Mouse (Mus musculus) urinary bladder, postnatal 14 days (tissue): ENCODE results near the gene Spata2l.
"Not testable (repeated sequence)": the region's sequence is repeated elsewhere in the genome, so short reads cannot be mapped to it uniquely, and the experiment has no call there.

ENCODE experiments used
- DNase-seq: peaks from one replicate; pipeline ENCODE4 v3.0.0; 2021; ENCODE audit warnings: low spot score

Gene Spata2l

DNA sequence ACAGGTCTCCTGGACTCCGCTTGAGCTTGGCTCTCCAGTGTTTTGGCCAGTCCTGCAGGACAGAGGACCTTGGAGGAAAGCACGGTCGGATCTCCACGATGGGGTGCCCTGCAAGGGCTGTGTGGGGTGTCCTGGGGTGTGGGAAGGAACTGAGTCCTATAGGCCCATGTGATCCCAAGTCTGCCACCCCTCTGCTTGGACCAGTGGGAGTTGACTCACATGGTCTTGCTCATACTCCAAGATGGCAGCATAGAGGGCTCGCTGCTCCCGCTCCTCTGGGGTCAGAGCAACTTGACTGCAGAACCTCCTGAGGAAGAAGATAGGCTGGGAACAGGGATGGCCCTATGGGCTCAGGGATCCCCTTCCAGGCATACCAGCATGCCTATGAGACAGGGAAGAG is 11.7 kb upstream of the Spata2l start:
- no peak for DNase-seq

DNA sequence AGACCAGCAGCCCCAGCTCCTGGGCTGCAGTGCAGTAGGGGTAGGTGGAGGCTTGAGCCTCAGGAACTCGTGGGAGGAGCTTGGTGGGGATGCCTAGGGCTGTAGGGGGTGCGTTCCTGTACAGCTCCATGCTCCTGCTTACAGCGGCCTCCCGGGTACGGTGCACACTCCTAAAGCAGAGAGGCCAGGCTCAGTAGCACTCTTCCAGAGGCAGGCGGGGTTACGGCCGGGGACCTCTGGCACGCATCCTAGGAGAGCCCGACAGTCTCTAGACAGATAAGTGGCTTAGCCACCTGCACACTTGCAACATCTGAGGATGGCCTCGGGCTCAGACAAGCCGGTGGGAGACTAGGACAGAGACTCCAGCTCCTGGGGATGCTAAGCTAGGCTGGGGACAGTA is 9.5 kb upstream of the Spata2l start:
- no peak for DNase-seq

DNA sequence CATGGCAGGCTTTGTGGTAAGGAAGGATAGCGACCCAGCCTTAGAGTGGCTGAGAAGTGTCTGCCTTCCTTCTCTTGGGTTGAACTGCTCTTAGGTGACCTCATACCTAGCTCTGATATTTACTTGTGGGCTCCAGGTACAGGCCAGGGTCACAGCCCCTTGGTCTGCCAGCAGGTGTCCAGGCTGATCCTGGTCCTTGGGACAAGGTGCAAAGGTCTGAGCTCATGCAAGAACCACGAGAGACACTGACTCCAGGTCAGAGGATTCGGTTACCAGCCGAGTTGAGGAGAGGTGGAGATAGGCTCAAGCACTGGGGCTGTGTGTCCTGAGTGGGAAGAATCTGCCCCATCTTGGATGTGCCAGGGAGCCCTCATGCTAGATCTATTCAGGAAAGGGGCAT is 8.3 kb upstream of the Spata2l start:
- no peak for DNase-seq

DNA sequence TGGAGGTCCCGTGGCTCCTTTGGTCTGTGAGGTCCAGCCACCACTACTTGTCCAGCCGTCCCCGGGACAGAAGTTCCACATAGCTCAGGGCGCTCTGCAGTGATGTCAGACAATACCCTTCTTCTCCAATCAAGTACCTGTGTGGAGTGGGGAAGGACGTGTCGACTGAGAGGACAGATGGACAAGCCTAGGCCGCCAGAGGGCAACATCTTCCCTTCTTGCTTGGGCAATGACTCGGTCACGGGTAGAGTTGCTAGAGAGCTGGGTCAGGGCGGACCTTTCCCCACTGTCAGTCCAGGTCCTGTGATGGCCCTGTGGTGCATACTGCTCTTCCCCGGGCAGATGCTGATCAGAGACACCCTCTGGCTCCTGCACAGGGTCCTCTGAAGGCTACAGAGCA is 7.0 kb upstream of the Spata2l start:
- no peak for DNase-seq

DNA sequence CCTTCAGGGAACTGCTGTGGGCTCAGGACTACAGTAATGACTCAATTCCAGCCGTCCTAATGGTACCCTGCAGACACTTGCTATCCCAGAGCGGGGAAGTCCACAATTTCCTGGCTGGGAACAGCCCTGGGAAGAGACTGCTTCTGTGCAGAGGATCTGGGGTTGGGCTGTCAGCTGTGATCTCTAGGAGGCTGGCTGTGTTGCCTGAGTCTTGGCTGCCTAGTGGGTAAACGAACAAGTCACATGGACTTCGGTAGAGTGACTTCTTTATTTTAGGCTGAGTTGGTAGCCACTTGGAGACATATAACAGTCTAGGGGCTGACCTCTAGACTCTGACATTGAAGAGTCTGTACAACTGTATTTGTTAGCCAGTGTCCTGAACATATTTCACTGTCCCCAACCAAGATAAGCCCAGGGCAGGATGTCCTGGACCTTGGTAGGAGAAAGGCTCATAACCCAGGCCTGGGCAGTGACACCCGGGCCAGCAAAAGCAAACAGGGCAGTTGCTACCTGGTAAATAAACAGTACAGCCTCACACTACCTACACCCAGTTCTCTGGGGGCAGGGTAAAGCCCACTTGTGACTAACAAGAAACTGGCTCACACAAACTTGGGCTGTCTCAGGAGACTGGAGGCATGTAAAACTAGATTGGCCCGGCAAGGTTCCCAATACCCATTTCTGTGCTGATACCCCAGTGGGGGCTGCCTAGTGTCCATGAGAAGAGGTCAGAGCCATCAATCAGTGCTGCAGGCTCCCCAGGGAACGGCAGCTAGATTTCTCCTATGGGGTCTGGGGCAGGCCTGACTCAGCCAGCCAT is 6.3 kb upstream of the Spata2l start:
- no peak for DNase-seq

DNA sequence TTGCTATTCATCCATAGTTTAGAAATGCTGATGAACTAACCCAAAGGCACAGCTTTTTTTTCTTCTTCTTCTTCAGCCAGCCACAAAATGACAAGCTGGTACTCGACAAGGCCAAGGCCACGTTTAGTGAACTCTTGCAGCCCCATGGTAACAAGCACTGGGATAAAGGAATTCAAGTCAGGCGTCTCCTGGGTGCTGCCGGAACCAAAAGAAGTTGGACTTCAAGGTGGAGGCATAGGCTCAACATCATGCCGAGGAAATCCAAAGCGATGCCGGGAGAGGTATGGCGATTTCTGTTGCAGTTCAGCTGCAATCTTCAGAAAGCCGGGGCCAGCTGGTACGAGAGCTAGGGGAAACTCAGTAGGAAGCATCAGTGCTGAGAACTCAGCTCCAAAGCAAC is 3.4 kb upstream of the Spata2l start:
- DNase-seq: no peak

DNA sequence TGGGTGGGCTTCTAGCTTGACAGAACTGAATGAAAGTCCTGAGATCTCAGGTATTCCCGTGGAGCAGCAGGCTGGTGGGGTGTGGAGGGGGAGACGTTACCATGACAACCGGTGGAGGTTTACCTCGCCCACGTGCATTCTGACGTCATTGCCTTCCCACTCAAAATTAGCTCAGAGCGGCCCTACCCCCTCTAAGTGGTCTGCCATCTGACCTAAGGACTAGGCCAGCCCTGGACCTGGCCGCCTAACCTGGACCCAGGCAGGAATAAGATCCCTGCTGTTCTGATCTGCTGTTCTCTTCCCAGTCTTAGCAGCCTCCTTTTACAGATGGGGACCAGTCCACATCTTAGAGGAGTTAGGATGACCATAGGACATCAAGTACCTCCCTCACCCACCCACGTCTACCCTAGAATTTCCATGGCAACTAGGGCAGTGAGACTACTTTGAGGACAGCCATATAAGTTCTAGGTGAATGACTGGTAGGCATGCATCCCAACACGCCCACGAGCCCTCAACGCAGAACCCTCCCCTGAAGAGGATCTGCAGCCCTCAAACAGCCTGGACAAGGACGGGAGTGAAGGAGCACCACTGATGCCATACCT is 1.0 kb downstream of the Spata2l start:
- no peak for DNase-seq

DNA sequence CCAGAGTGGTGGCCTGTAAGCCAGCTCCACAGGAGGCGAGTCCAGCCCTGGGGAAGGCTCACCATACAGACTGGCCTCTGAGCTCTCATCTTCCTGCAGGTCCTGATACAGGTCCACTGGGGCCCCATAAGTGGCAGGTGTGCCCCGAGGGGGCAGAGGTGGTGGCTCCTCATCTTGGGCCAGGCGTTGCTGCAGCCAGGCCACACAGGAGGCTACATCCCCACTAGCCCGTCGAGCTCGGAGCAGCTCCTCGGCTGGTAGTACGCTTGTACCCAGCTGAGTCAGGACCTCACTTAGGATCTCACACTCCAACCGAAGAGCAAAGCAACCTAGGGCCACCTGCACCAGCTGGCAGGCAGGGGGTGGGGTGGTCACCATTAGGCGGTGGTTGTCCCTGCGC is 2.3 kb downstream of the Spata2l start:
- no peak for DNase-seq

DNA sequence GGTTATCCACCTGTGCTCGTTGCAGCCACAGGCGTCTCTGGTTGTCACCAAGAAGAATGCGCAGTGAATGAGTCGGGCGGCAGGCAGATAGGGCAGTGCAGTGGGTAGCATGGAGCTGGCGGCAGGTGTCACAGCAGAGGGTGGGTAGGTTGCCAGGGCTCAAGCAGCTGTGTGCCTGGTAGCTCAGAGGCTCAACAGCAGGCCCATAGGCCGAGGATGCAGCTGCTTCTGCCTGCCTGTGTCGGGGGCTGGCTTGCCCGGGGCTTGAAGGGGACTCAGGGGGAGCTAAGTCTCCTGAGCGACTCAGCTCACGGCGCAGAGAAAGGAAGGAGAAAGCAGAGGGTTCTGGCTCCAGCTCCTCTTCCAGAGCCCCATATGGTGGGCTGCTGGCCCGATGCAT is 2.7 kb downstream of the Spata2l start:
- no peak for DNase-seq

DNA sequence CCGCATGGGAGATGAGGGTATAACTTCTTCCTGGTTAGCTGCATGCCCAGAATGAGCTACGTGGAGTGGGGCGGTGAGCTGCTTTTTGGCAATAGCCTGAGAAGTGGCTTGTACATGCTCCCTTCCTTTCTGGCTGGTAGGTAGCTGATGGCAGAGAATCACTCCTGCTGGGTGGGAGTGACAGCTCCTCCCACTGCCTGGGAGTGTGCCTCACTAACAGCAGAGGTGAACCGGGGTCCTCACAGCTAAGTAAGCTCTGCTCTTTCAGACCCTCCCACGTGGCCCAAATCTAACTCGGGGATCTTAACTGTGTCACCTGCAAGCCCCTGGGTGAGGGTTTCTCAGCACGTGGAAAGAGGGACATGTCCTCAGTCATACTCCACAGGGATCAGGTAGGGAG is 3.5 kb downstream of the Spata2l start:
- no peak for DNase-seq

DNA sequence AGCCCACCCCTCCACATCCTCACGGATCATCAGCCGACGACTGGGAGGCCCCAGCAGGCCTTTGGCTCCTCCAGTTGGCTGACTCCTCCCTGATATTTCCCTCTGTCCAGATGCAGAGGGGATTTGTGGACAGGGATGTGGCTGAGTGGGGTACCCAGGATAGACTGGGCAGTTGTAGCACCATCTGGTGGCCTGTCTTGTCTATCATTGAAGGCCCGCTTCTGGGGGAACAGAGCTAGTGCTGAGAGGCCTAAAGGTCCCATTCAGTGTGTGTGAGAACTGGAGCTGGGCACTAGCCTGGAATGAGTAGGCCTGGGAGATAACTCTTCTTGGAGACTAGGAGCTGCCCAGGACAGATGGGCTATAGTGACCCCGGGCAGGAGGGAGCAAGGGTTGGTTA is 4.3 kb downstream of the Spata2l start:
- DNase-seq: no peak

DNA sequence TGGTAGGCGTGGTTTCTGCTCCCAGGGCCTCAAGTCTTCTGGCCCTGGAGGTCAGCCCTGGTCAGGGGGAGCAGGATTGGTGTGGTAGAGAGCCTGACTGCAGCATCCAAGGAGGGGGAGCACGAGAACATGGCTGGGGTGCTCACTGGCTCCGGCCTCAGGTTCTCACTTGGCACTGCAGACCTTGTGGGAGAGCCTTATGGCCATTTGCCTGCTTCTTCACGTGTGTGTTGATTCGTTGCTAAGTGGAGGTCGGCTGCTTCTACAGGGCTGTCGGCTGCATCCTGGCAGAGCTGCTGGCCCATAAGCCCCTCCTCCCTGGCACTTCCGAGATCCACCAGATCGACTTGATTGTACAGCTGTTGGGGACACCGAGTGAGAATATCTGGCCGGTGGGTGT is 5.7 kb downstream of the Spata2l start:
- DNase-seq: not testable (repeated sequence)

DNA sequence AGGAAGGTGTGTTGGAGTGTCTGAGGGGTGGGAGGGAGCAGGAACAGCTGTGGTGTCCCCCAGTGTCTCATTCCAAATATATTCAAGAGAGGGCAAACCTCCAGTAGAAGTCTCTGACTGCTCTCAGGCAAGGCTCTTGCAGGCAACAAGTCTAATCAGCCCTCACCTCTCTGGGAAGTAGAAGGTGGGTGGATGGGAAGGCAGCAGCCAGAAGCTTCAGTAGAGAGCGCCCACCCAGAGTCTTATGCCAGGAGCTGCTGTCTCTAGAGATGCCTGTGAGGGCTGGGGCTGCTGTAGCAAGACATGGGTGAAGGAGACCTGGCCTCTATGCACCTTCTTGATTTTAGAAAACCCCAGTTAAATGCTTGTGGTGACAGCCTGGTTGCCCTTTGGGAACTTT is 7.6 kb downstream of the Spata2l start:
- no peak for DNase-seq

DNA sequence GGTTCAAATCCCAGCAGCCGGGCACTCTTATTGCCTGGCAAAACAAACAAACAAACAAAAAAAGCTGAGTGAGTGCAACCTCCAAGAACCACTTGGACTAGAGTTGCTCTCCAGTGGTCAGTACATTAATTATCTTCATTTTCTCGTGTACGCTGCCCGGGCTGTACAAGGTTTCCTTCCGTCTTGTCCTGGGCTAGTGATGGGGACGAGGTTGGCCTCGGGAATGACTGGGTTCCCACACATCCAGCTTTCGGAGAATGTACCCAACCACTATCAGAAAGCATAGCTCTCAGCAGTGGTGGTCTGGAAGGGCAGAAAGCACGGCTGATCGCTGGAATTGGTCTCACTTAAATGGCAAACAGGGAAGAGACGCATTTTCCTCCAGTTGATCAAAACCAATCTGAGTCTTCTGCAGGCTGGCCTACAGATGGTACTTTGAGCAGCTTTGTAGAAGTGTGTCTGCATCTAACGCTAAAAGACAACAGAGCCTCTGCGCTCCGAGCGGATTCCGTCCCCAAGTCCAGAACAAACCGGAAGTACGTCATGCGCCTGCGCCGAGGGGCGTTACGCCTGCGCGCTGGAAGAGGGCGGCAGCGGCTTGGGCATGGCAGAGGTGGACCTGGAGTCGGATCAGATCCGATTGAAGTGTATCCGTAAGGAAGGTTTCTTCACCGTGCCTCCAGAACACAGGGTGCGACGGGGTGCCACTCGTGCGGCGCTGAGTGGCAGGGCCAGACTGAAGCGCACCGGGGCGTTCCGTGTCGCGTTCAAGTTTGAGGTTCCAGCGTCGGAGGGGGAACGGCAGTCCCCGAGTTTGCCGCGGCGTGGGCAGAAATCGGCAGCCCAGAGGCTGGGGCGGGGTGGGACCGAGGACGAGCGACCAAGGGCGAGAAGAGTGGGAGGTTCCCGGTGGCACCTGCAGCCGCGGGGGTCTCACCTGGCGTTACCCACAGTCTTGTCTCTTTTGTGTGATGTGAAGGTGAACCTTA is 11.5 kb downstream of the Spata2l start, which contains the start of gene Cdk10:
TSS of gene Cdk10 (plus strand) at position 565 of the 989 bp plus-strand sequence.
- peak; percentile 94 for DNase-seq

DNA sequence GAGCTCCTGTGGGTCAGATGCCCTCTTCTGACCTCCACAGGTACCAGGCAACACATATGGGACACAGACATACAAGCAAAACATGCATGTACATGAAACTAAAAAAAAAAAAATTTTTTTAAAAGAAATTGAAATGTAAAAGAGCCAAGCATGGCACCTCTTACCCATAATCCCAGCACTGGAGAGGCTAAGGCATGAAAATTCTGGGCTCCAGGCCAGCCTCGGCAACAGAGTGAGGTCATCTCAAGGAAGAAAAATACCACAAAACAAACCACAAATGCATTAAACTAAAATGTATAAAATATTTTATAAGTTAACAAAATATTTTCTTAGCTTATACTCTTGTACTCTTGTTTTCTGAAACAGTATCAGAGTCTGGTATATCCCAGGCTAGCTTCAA is 15.1 kb downstream of the Spata2l start:
- no peak for DNase-seq

DNA sequence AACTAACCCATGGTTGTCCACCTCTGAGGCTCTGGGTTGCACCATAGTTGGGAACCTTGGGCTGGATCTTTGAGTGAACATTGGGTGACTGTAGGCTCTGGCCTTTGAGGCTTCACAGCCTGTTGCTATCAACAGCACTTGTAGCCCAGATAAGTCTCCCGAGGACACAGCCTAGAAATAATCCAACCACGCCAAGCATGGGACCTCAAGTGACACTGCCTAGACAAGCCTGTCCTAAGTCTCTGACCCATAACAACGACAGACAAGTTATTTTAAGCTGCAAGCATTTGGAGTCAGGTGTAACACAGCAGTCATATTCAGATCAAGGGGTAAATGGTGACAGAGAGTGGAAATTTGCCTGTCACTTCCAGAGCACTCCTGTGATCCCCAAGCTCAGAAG is 20.6 kb downstream of the Spata2l start:
- no peak for DNase-seq

DNA sequence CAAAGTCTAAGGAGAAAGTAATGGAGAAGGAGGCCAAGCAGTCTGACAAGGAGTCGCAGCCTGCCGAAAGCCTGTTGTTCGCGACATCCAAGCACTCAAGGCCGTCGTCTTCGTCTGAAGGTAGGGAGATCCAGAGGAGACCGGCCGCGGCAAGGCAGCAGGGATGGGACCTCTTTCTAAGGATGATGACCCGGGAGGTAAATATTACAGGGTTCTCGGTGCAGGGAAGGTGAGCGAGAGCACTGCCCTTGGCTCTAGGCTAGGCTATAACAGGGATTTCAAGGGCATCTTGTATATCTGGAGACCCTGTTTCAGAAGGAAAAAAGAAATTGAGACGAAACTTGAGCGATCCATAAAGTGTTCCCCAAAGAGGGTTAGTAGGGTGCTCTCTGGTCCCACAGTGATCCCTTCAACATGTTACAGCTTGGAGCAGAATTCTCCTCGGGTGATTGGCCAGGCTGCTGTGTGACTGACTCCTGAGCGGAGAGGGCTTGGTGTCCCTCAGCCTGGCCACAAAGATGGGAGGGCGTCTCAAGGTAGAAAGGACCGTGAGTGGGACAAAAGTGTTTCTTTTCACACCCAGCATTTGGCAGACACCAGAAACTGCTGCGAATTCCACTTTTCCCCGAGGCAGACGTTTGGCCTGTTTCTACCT is 22.8 kb downstream of the Spata2l start:
- DNase-seq: no peak

DNA sequence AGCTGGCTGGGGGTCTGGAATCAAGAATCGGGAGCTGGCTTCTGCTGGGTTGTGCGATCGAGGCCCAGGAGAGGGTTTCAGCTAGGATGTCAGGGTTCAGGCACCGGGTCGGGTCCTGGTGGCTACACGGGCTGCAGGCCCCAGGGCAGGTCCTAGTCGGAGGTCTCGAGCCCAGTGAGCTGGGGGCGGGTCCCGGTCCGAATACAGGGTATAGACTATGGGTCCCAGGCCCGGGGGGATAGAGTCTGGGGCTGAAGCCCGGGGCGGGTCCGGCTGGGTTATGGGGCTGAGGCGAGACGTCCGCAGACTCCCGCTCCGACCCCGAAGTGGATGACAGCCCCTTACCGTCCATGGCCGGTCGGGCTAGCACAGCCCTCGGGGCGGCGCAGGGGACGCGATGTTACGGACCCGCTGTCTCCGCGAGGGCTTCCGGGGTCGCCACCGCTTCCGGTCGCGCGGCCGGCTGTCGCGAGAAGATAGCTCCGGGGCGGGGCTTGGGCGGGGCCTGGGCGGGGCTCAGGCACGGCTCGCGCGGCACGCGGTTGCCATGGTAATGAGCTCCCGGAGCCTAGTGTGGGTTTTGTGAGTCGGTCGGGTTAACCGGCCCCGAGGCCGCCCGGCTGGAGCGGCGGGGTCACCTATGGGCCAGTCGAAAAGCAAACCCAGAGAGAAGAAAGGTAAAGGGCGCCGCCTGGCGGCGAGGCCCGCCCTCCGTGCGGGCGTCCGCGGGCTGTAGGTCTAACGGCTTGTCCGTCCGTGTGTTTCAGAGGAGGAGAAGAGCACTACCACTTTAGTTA is 23.5 kb downstream of the Spata2l start, which contains the start of the genes Chmp1a and Spata33:
TSS of gene Chmp1a (minus strand) at position 443 of the 797 bp plus-strand sequence.
TSS of gene Spata33 (plus strand) at position 512 of the 797 bp plus-strand sequence.
- peak; percentile 92 for DNase-seq

DNA sequence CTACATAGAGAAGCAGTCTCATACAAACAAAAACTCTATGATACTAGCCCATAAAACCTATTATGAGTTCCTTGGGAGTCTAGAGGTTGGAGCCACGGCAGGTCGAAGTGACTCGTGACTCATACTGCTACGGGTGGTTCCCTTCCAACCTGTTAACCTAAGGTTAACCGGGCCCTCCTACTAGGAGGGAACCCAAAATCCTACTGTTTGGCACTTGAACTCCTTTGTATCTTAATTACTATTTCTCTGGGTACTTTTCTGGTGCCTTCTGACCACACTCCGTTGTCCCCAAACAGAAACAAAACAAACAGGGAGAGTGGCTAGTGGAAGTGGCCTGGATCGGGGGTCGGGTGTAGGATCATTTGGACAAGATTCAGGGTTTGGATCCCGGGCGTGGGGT is 24.2 kb downstream of the Spata2l start:
- no peak for DNase-seq

DNA sequence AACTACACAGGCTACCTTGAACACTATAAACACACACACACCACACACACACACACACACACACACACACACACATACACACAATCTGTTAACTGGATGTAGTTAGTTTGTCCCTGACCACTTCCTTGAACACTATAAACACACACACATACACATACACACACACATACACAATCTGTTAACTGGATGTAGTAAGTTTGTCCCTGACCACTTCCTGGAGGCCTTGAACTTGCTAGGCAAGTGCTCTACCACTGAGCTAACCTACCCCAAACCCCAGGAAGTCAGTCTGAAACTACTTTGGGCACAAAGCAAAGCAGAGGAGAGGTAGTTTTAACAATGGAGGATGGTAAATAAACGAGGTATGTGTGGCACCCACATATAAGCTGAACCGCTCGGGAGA is 32.5 kb downstream of the Spata2l start:
- no peak for DNase-seq

DNA sequence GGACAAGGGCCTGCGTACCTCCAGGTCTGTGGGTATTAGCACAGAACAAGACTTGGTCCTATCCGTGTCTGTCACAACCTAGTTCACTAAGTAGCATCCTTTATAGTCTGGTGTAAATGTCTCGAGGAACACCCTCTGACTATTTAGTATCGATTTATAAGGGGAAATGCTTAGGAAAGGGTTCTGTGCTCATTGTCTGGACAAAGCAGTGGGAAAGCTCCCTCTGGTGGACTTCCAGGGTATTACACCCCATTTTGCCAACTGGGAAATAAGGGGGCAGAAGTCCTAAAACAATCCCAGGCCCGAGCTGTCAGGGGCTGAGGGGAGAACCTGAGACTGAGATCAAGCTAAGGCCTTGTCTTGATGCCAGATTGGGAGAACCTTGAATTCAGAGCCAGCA is 33.7 kb downstream of the Spata2l start:
- DNase-seq: peak; percentile 77
